Mouse (Mus musculus): ENCODE measurements around the gene Gm10999.
"Not testable (repeated sequence)": the region's sequence is repeated elsewhere in the genome, so short reads cannot be mapped to it uniquely, and the experiment has no call there.

The Gm10999 gene

DNA sequence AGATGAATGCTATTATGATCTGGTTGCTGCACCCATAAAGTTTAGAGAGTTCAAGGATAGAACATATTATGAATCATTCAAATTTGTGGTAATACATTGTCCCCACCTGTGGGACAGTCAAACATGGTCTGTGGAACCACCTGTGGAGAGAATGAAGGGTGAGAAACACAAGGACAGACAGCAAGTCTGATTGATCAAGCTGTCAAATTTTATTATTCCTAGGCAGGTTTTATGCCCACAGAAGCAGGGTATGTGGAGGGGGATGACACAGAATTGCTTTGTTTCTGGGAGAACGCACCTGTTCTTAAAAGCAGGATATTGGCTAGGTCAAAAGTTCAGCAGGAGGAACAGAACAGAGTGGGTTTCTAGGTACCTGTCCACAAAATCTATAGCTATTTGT lies at the start of gene Gm10999:
Gm10999 (minus strand) TSS at position 101 of the 400 bp plus-strand sequence.
- no peak for DNase-seq

DNA sequence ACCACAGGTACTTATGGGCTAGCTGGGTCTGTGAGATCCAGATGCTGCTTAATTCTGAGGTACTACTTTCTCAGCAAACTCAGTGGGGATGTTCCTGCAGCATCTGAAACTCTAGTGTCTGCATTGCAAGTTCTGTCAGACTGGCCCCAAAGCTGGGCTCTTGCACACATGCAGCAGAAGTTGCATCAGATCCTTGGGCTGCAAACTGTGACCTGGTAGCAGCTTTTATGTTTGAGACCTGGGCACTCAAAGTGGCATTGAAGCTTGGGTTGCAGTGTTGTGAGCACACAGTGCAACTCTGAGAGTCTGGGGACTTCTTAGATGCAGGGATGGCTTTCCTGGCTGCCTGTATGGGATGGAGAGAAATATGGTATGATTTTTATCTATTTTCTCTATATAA lies 2.0 kb upstream of the Gm10999 start:
- DNase-seq: no peak

DNA sequence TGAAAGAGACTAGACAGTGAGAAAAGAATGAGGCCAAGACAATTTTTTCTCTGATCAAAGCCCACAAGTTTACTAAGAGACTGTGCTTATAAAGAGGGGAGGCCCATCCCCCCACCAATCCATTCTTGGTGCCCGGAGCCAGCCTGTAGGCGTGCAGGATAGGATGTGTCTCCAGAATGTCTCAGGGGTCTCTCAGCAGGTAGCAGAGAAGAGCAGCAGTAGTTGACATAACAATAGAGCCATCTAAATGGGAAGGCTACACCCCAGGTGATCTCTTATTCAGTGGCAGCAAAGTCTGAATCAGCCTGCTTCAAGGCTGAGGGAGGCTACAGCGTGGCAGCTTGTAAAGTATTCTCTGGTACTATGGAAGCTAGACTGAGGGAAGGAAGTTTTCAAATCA lies 15.7 kb downstream of the Gm10999 start:
- DNase-seq: not testable (repeated sequence)
